9 mouse cellular contexts compared by ENCODE assay signal in the genomic region with DNA sequence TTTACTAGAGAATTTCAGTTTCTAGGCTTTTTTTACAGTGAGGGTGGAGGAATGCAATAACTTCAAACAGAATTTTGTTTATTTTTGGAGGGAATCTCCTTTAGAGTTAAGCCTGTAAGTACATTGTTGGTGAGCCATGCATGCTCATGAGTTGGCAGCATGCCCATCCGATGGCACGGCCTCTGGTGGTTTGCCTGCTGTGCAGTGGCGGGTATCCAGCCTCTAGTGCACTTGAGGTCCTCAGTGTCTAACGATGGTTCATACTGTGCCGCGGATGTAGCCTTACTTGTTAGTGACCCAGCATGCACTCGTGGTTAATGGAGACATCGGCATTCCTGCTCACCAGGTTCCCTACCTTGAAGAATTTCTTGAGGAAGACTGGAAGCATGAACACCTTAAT. TPM values are rescaled to one million over a fixed set of nuclear protein-coding genes. Genes with fewer than 3 reads are reported as not detected.
DNase-seq lines count a peak whose midpoint lies in the region; ATAC-seq and TF ChIP-seq lines count a peak whose summit lies in the region.
"Had no signal": no experiment of that assay in that cellular context is flagged by ENCODE, and none has a peak within 500 bp of the region (broad histone marks: within the 10 kb centered on the region; RNA-seq: fewer than 3 reads in every experiment).

No protein-coding gene starts in this region.

- CTCF ChIA-PET in Patski (lab: Charles Lee): interaction anchor here (0.9 to 1.2 kb wide), 2 partner anchors 13 to 20 kb away, joined by 3 to 5 read pairs; no protein-coding TSS in a partner anchor

- no peak overlapping the region for H3K4me3 ChIP-seq in layer of hippocampus, adult 2 months
- H3K4me3 ChIP-seq: limb, embryonic 13.5 days had no signal

- intact Hi-C loops in gastrocnemius, postnatal 14 days (cut with DNase I; ENCODE audit: low total_unique reads): no loop called here

- peak overlapping the region; percentile 12; the same call in 1 of the 2 replicates for H3K27ac ChIP-seq in layer of hippocampus, adult 2 months
- H3K27ac ChIP-seq: limb, embryonic 13.5 days had no signal

- ATAC-seq in Patski: peak; percentile 63

- POLR2A ChIA-PET in Patski (lab: Charles Lee): no interaction called here

- peak in 1 of 2 experiments; percentile 47 for DNase-seq in layer of hippocampus, adult 2 months (ENCODE audit: low spot score in 2 of 2)
- no peak for DNase-seq in layer of hippocampus, adult 9-10 months (ENCODE audit: low spot score)
- DNase-seq in Patski (ENCODE audit: low read depth, low spot score): peak; percentile 85
- peak; percentile 62 to 69 for DNase-seq in cerebellum, postnatal 10 days
- peak; percentile 45 to 51 for DNase-seq in kidney, postnatal 4 days
- DNase-seq in gastrocnemius, postnatal 14 days: no peak
- DNase-seq in thymus, postnatal 14 days: no peak
- DNase-seq in embryo, embryonic 11 days: no peak

- in situ Hi-C loops in Patski (cut with MboI; ENCODE audit: low pct_unique_long_range_greater_than_20kb): no loop called here

- TF ChIP-seq CTCF in layer of hippocampus, adult 2 months (conservative IDR thresholded peaks at IDR 0.05): peak; percentile 29
- peak; percentile 33 for TF ChIP-seq CTCF in Patski (IDR thresholded peaks at IDR 0.05)

- H3K27me3 ChIP-seq in Patski: no peaks in the 10 kb centered on the region
- H3K27me3 ChIP-seq: limb, embryonic 13.5 days had no signal

RNA-seq across cellular contexts. Expression of gene Phtf1, which starts 39.6 kb away (rescaled TPM):
- 10 to 100 TPM; 42.2 to 43.2 TPM for total RNA-seq in layer of hippocampus, adult 2 months (2021)
- polyA plus RNA-seq in Patski (2021): 75.0 TPM
- 1 to 10 TPM; 6.1 to 6.3 TPM for total RNA-seq in gastrocnemius, postnatal 14 days (2021)

Comparison
In these comparisons a context has a peak if more than half of its experiments do, and no peak if none do; other contexts are left out.
1. DNase-seq: peak in Patski (single experiment), cerebellum, postnatal 10 days (2 of 2) and kidney, postnatal 4 days (2 of 2); none in layer of hippocampus, adult 9-10 months (single experiment), gastrocnemius, postnatal 14 days (single experiment), thymus, postnatal 14 days (single experiment) and embryo, embryonic 11 days (single experiment).
2. RNA of gene Phtf1, which starts 39.6 kb away (total RNA-seq): 42.2 to 43.2 TPM in layer of hippocampus, adult 2 months; 6.1 to 6.3 TPM in gastrocnemius, postnatal 14 days; every median in the first group is over 4 times any median in the second.